Mouse (Mus musculus) megakaryocyte progenitor cell, adult 5-6 weeks (primary cell): ENCODE results near the gene Sesn3. TPM values are rescaled to one million over a fixed set of nuclear protein-coding genes. Genes with fewer than 3 reads are reported as not detected.
"Not testable (repeated sequence)": the region's sequence is repeated elsewhere in the genome, so short reads cannot be mapped to it uniquely, and the experiment has no call there.

Experiments
- ATAC-seq: replicated peaks from 2 replicates; pipeline ENCODE4 v1.8.0; 2016; ENCODE audit warnings: mild to moderate bottlenecking, moderate TSS enrichment, inconsistent platforms; ENCODE audit not compliant: poor library complexity
- total RNA-seq, 2 experiments: library from RNA; stranded (forward) in 1 of 2; stranded (reverse) in 1 of 2; fragments of 157-497, 149-512 nt in 1 of 2; fragments of 200-1000 nt in 1 of 2; gene quantifications; 2 replicates each; pipeline versions ENCODE4 v1.2.3 to v1.2.4; 2015 to 2017

Sesn3 gene
- total RNA-seq (2015), result 6.1 and 7.5 TPM in 2 replicates
- 4.5 and 5.6 TPM in 2 replicates for total RNA-seq (2017)

GRCm38 (mm10) chr9:14274986-14275720 lies at the start of gene Sesn3:
Gene Sesn3 (plus strand): TSS chr9:14275067.
- ATAC-seq, result peak; percentile 80

DNA sequence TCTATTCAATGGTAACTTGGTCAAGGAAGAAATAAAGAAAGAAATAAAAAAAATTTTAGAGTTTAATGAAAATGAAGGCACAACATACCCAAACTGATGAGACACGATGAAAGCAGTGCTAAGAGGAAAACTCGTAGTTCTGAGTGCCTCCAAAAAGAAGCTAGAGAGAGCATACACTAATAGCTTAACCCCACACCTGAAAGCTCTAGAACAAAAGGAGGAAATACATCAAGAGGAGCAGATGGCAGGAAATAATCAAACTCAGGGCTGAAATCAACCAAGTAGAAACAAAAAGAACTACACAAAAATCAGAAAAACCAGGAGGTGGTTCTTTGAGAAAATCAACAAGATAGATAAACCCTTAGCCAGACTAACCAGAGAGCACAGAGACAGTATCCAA lies 47.8 kb upstream of the Sesn3 start:
- ATAC-seq, result not testable (repeated sequence)

- peak; percentile 31; the same call in 1 of the 2 replicates for ATAC-seq
Observed at GRCm38 (mm10) chr9:14233702-14234373, 41.0 kb upstream of the Sesn3 start.

DNA sequence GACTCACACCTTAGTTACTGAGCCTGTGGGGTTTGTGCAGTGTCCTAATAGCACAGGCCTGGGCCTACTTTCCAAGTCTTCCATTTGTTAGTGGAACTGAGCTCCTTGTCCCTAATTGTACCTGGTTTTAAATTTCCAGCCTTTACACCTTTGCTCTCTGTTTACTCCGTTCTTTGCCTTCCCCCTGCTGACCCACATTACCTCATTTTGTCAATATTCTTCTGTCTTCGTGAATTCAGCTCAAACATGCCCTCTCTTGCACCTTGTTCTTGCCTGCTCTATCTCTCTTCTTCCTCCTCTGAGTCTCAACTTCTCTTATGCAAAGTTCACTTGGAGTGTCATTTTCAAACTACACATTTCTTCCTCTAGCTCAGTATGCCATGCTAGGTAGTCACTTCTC lies 39.6 kb upstream of the Sesn3 start:
- no peak for ATAC-seq

GRCm38 (mm10) chr9:14241003-14241402 lies 33.9 kb upstream of the Sesn3 start:
- not testable (repeated sequence) for ATAC-seq

GRCm38 (mm10) chr9:14242308-14242707 lies 32.6 kb upstream of the Sesn3 start:
- ATAC-seq, result no peak

DNA sequence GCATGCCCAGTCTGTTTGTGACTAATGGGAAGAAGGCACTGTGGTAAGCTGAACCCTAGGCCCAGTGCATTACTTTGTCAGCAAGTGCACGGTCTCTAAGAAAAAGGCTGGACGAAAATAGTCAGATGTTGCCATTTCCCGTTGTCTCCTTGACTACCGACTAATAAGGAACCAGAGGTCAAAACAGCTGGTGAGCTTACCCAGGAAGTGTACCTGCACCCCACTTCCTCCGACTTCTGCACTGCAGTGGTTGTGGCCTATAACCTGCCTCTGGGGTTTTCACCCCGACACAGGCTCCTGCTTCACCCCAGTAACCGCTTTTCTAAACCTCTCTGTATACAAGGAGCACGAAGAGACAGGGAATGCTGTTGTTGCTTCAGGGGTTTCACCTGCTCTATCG lies 30.3 kb upstream of the Sesn3 start:
- peak; percentile 93 for ATAC-seq

- ATAC-seq, result no peak
Observed at GRCm38 (mm10) chr9:14245013-14245586, 29.8 kb upstream of the Sesn3 start.

DNA sequence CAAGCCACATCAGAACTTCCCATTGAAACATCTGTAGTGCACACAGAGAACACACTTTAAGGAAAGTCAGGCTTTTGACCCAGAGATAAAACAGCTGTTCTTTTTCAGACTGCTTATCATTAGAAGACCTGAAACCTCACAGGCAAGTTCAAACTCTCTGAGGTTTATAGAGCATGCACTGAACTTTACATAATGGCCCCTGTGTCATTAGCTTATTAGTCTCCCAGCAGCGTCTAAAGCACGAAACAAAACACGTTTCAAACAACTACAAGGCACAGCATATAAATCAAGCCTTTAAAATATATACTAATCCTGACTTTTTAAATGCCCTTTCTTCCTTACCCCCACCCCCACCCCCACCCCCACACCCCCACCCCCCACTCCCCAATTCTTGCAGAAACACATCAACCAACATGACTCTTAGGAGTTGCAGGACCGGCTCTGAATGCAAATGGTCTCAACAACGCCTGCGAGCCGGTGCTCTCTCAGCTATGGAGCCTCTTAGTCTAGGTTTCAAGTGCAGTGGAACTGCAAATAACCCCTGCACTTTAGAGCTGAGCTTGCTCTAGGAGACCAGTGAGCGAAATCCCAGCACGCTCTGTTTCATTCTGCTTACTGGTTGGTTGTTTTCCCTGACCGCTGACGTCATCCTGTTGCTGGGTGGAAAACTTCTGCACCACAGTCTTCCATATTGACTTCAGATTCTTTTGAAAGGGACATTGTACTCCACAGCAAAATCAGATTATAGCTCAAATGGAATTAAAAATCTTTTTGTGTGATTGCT lies 28.7 kb upstream of the Sesn3 start:
- no peak for ATAC-seq

DNA sequence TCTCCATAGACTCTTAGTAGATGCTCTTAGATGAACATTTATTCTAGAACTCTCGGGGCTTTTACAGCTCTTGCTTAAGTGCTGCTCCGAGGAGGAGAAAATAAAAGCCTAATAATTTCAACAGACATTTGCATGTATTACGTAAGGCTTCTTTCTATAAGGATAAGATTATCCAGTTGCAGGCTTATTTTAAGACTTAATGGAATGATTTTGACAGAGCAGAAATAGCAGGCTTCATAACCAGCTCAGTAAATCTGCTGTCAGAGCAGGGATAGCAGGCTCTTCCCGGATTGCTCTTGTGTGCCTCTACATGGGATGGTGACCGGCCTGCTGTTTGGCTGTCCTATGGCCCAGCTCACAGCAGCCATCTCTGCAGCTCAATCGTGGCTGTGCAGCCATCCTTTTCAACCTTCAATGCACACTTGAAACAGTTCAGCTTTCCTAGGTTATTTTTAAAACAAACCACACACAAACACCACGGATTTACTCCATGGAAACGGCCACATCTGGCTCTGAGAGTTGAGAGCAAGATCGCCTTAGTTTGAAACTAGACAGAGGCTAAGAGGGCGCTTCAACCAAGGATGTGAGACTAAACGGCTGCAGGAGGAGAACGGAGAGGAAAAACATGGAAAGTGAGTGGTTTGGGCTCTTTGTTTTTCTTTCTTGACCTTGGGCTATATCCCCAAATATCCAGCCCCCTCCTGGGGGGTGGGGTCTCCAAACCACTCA lies 27.2 kb upstream of the Sesn3 start:
- ATAC-seq, result no peak

- no peak for ATAC-seq
Observed at GRCm38 (mm10) chr9:14248209-14248596, 26.7 kb upstream of the Sesn3 start.

- no peak for ATAC-seq
Observed at GRCm38 (mm10) chr9:14261150-14261549, 13.7 kb upstream of the Sesn3 start.

- ATAC-seq, result no peak
Observed at GRCm38 (mm10) chr9:14262568-14262972, 12.3 kb upstream of the Sesn3 start.

- ATAC-seq, result no peak
Observed at GRCm38 (mm10) chr9:14266470-14266869, 8.4 kb upstream of the Sesn3 start.

DNA sequence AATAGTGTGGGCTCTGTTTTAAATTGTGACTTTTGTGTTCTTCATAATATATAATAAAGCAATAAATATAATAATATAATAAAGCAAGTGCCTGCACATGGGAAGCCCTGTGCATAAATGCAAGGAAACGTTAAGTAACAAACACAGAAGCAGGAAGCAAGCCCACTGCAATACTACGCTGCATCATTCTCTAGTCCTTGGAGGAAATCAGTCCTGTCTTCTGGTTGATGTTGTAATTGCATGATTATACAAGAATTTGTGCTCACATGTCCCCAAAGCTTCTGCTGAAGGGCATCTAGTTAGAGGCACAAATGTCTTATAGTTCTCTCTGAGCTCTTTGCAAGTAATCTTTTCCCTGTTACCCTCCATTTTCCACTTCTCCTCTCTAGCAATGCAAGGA lies 6.3 kb upstream of the Sesn3 start:
- peak; percentile 95 for ATAC-seq

GRCm38 (mm10) chr9:14272921-14273320 lies 1.9 kb upstream of the Sesn3 start:
- no peak for ATAC-seq

DNA sequence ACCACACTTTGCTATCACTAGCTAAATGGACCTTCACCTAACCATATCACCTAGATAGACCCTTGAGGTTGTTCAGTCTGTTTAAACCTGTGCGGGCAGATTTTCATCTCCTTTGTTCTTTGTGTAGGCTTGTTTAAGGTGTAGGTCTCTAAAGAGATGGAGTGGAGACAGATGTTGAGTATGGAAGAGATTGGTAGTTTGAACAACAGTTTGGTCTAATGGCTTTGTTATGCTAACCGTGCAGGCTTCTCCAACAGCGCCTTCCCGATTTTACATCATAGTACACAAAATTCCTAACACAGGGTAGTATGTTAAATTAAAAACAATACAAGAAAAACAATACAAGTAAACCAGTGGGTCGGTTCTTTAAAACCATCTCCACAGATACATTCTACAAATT lies 281 bp upstream of the Sesn3 start:
- no peak for ATAC-seq

DNA sequence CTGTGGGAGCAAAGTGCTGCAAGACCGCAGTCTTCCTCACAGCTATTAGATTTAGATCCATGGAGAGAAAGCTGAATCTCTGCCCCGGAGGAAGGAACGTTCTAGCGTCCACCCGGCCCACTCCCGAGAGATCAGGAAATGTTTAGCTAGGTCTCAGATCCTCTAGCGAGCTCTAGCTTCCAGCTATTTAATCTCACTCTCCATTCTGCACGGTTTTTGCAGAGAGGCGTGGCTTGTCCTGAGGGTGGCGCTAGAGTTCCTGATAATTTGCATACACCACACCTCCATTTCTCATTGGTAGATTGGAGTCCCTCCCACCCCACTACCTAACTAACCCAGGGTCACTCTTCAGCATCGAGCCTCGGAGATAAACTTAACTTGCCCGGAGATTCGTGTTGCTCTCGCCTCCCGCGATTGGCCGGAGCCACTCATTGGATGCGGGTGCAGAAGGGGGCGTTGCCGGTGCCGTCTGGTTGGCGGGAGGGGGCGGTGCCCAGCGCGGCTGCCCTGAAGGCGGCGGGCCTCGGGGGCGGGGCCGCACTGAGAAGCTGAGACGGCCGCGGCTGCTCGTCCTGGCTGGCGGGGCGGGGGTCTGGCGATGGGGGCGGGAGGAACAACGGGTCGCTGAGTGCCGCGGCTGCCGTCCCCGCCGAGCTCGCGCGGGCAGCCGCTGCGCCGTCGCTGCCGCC lies 1.1 kb downstream of the Sesn3 start:
- ATAC-seq, result peak; percentile 88

DNA sequence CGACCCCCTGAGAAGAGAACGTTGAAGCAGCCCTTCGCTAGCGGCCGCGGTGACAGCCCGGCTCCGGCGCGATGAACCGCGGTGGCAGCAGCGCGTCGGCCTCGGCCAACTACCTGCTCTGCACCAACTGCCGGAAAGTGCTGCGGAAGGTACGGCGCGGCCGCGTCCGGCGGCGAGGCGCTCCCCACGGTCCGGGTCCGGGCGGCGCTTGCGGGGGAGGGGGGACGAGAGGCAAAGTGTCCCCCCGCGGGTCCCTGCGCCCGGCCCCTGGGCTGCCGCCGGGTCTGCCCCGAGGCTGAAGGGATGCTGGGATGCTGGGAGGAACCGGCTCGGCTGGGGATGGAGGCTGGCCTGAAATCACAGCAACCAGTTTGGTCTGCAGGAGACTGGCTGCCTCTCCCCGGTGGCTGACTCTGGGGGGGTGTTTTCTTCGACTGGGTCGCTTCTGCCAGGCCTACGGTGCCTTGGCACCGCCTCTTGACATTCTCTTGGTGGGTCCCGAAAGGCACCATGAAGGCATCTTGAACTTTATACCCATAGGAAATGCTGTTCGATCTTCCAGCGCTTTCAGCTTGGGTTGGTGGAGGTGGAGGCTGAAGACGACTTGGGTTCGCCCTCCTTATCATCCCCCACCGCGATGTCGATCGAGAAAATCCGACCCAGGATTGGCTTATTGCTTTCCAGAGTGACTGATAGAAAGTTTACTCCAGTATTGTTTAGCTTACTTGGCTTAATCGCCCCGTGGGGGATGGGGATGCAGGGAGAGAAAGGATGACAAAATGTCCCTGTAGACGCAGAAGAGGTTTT lies 1.8 kb downstream of the Sesn3 start:
- peak; percentile 5; the same call in 1 of the 2 replicates for ATAC-seq
